Mouse (Mus musculus) forebrain, postnatal 0 days (tissue): ENCODE measurements at regions not wholly inside any gene's neighbourhood (a gene's known extent, or its start where the extent isn't known, plus 50 kb on each side); places are given as distances from the start of the nearest gene placed in this dataset.

Experiments
- ATAC-seq: fragments of 200-750 bp; cut with Nextera tagmentation; 2 replicates; pipeline ENCODE4 v1.8.0; 2017; ENCODE audit warnings: mild to moderate bottlenecking, moderate library complexity
- DNase-seq: peaks from one replicate; pipeline ENCODE4 v3.0.0-alpha.2; 2015
- H3K27ac ChIP-seq: fragments of 300-500 bp; sonication (generic); 2 replicates; pipeline ENCODE4 v1.5.1; 2014; ENCODE audit warnings: low read depth, mild to moderate bottlenecking, antibody characterized with exemption, low read length, moderate library complexity, mixed read lengths
- H3K27me3 ChIP-seq: fragments of 300-500 bp; sonication (generic); 2 replicates; pipeline ENCODE4 v1.6.1; 2014; ENCODE audit warnings: mild to moderate bottlenecking, low read length, mixed read lengths; ENCODE audit not compliant: insufficient read depth
- H3K36me3 ChIP-seq: fragments of 300-500 bp; sonication (generic); 2 replicates; pipeline ENCODE4 v1.6.1; 2014; ENCODE audit warnings: mild to moderate bottlenecking, moderate library complexity; ENCODE audit not compliant: insufficient read depth
- H3K4me1 ChIP-seq: fragments of 300-500 bp; sonication (generic); 2 replicates; pipeline ENCODE4 v1.6.1; 2014; ENCODE audit warnings: antibody characterized with exemption; ENCODE audit not compliant: insufficient read depth
- H3K4me2 ChIP-seq: fragments of 300-500 bp; sonication (generic); 2 replicates; pipeline ENCODE4 v1.6.1; 2014; ENCODE audit warnings: low read depth, mild to moderate bottlenecking, moderate library complexity
- H3K4me3 ChIP-seq: fragments of 300-500 bp; sonication (generic); 2 replicates; pipeline ENCODE4 v1.5.1; 2014; ENCODE audit warnings: low read depth, low read length, mixed read lengths
- H3K9ac ChIP-seq: fragments of 300-500 bp; sonication (generic); 2 replicates; pipeline ENCODE4 v1.6.1; 2014; ENCODE audit warnings: mild to moderate bottlenecking
- H3K9me3 ChIP-seq: fragments of 300-500 bp; sonication (generic); 2 replicates; pipeline ENCODE4 v1.6.1; 2016; ENCODE audit warnings: low read length
- CTCF ChIP-seq: sonication (generic); IDR thresholded peaks from 2 replicates; pipeline ENCODE4 v1.5.1; 2016; ENCODE audit warnings: antibody characterized with exemption, control low read depth, low read depth
- WGBS: fragments of 180-500 bp; shearing (Covaris S2); extraction: QIAGEN DNeasy Blood & Tissue Kit; methylation state at CpG from one replicate; pipeline ENCODE4 v1.1.7; 2014; 5-methylcytosine and 5-hydroxymethylcytosine counted together

DNA sequence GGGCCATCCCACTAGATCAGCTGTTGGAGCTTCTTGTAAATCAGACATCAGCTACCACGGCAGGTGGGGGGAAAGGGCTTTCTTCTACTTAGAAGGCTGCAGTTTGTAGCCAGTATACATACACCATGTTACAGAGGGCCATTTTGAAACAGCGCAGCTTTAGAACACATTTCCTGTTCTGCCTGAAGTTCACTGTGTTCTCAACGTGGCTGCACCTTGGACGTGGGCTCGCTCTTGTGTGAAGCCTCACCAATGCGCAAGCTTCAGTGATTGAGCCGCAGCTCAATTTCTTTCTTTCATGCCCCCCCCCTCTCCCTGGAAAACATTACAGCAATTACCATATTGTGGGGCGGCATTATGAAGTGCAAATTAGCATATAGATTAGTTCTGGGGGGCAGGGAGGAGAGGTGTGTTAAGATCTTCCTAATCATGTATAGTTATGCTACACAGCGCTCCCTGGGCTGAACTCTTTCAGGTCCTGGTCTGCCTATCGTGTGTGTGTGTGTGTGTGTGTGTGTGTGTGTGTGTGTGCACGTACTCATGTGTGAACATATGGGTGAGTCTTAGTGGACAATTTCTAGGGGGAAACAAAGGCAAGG lies 97.9 kb upstream of the Eef1e1 start:
- no peak overlapping the region for H3K9ac ChIP-seq

DNA sequence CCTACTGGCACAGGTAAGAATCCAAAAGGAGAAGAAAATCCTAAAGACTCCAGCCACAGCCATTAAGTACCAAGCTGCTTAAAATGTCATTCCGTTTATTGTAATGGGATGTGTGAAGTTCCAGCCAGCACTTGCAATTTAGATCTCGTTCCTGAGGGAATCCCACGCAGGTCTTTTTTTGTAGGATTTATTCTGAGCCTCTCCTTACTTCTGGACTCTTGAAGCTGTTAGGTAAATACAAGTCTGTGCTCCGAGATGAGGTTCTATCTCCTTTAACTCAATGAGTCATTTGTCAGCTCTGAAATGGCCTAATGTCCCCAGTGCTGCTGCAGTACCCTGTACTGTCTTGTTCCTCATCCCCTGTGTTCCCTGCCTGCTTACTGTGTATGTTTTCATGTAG lies 94.9 kb upstream of the Eef1e1 start:
- TF ChIP-seq CTCF, result no peak
- Histone ChIP-seq H3K9ac (no peak overlapping the region), H3K4me3 (no peak overlapping the region), H3K27ac (no peak overlapping the region), H3K9me3 (no peaks in the 10 kb centered on the region), H3K36me3 (no peaks in the 10 kb centered on the region), H3K4me1 (no peaks in the 10 kb centered on the region), H3K4me2 (no peak overlapping the region), H3K27me3 (no peaks in the 10 kb centered on the region)
- WGBS, result 87% methylated on average over 4 of the region's 4 CpGs
- ATAC-seq, result no peak
- DNase-seq, result no peak

More for the DNA sequence above, 97.9 kb upstream of the Eef1e1 start:
- DNase-seq, result no peak
- no peak overlapping the region for H3K4me2 ChIP-seq
- H3K27ac ChIP-seq, result no peak overlapping the region
- no peak for ATAC-seq
- H3K4me1 ChIP-seq, result no peaks in the 10 kb centered on the region
- no peak overlapping the region for H3K4me3 ChIP-seq
- 59% methylated on average over 11 of the region's 11 CpGs for WGBS
- no peak for TF ChIP-seq CTCF
- no peaks in the 10 kb centered on the region for H3K27me3 ChIP-seq
- no peaks in the 10 kb centered on the region for H3K9me3 ChIP-seq
- H3K36me3 ChIP-seq, result no peaks in the 10 kb centered on the region

GRCm38 (mm10) chr13:38751876-38752275 lies 93.0 kb upstream of the Eef1e1 start:
- H3K4me3 ChIP-seq, result no peak overlapping the region
- no peak for ATAC-seq
- H3K9me3 ChIP-seq, result no peaks in the 10 kb centered on the region
- no peak overlapping the region for H3K27ac ChIP-seq
- H3K4me1 ChIP-seq, result no peaks in the 10 kb centered on the region
- H3K4me2 ChIP-seq, result no peak overlapping the region
- no peak for DNase-seq
- WGBS, result 71% methylated on average over 1 of the region's 1 CpGs
- H3K9ac ChIP-seq, result no peak overlapping the region
- TF ChIP-seq CTCF, result no peak
- H3K27me3 ChIP-seq, result no peaks in the 10 kb centered on the region
- no peaks in the 10 kb centered on the region for H3K36me3 ChIP-seq

- DNase-seq (no peak), ATAC-seq (no peak)
- no peak overlapping the region for H3K4me3 ChIP-seq
- no peak overlapping the region for H3K4me2 ChIP-seq
- H3K9me3 ChIP-seq, result no peaks in the 10 kb centered on the region
- 92% methylated on average over 8 of the region's 8 CpGs for WGBS
- H3K27ac ChIP-seq, result no peak overlapping the region
- H3K4me1 ChIP-seq, result no peaks in the 10 kb centered on the region
- H3K27me3 ChIP-seq, result no peaks in the 10 kb centered on the region
- no peaks in the 10 kb centered on the region for H3K36me3 ChIP-seq
- no peak overlapping the region for H3K9ac ChIP-seq
- TF ChIP-seq CTCF, result no peak
These were observed 81.2 kb upstream of the Eef1e1 start for GRCm38 (mm10) chr13:38740066-38740465.

GRCm38 (mm10) chr13:38736361-38737035 lies 77.6 kb upstream of the Eef1e1 start:
- H3K4me1 ChIP-seq, result no peaks in the 10 kb centered on the region
- no peaks in the 10 kb centered on the region for H3K27me3 ChIP-seq
- H3K4me3 ChIP-seq, result no peak overlapping the region
- no peak overlapping the region for H3K9ac ChIP-seq
- no peak for DNase-seq
- H3K36me3 ChIP-seq, result no peaks in the 10 kb centered on the region
- H3K4me2 ChIP-seq, result no peak overlapping the region
- no peak overlapping the region for H3K27ac ChIP-seq
- TF ChIP-seq CTCF, result no peak
- no peak for ATAC-seq
- WGBS, result 90% methylated on average over 4 of the region's 4 CpGs
- H3K9me3 ChIP-seq, result no peaks in the 10 kb centered on the region

- H3K36me3 ChIP-seq, result no peaks in the 10 kb centered on the region
- no peak overlapping the region for H3K27ac ChIP-seq
- 84% methylated on average over 6 of the region's 6 CpGs for WGBS
- no peaks in the 10 kb centered on the region for H3K4me1 ChIP-seq
- no peak overlapping the region for H3K4me3 ChIP-seq
- H3K27me3 ChIP-seq, result no peaks in the 10 kb centered on the region
- no peak overlapping the region for H3K9ac ChIP-seq
- DNase-seq (no peak), ATAC-seq (no peak)
- H3K9me3 ChIP-seq, result no peaks in the 10 kb centered on the region
- no peak overlapping the region for H3K4me2 ChIP-seq
- TF ChIP-seq CTCF, result no peak
These were observed 76.4 kb upstream of the Eef1e1 start for GRCm38 (mm10) chr13:38735294-38735693.

- WGBS, result 85% methylated on average over 4 of the region's 4 CpGs
These were observed 74.4 kb upstream of the Eef1e1 start for GRCm38 (mm10) chr13:38733246-38733645.

More at GRCm38 (mm10) chr13:38733246-38733645, 74.4 kb upstream of the Eef1e1 start:
- Histone ChIP-seq H3K9ac (no peak overlapping the region), H3K36me3 (no peaks in the 10 kb centered on the region), H3K9me3 (no peaks in the 10 kb centered on the region), H3K4me3 (no peak overlapping the region), H3K27me3 (no peaks in the 10 kb centered on the region), H3K4me2 (no peak overlapping the region), H3K4me1 (no peaks in the 10 kb centered on the region), H3K27ac (no peak overlapping the region)
- no peak for DNase-seq
- TF ChIP-seq CTCF, result no peak
- ATAC-seq, result no peak
